Mouse (Mus musculus) neural tube, embryonic 11.5 days (tissue): ENCODE results near the gene Fancc. TPM values are rescaled to one million over a fixed set of nuclear protein-coding genes. Genes with fewer than 3 reads are reported as not detected.

ENCODE experiments used
- ATAC-seq: fragments of 200-750 bp; cut with Nextera tagmentation; 2 replicates; pipeline ENCODE4 v1.8.0; 2017; ENCODE audit warnings: moderate number of reproducible peaks, mild to moderate bottlenecking, moderate TSS enrichment, moderate library complexity; ENCODE audit not compliant: insufficient read depth, low FRiP score, low TSS enrichment
- DNase-seq: peaks from one replicate; pipeline ENCODE4 v3.0.0-alpha.2; 2015; ENCODE audit warnings: low spot score
- H3K27ac ChIP-seq: fragments of 300-500 bp; sonication (generic); 2 replicates; pipeline ENCODE4 v1.5.1; 2014; ENCODE audit warnings: low read depth, mild to moderate bottlenecking, low read length
- H3K27me3 ChIP-seq: fragments of 300-500 bp; sonication (generic); 2 replicates; pipeline ENCODE4 v1.6.1; 2014; ENCODE audit warnings: mild to moderate bottlenecking, low read length, mixed read lengths; ENCODE audit not compliant: control insufficient read depth, insufficient read depth
- H3K36me3 ChIP-seq: fragments of 300-500 bp; sonication (generic); 2 replicates; pipeline ENCODE4 v1.6.1; 2014; ENCODE audit warnings: mild to moderate bottlenecking, low read length, moderate library complexity, mixed read lengths; ENCODE audit not compliant: control insufficient read depth, insufficient read depth
- H3K4me1 ChIP-seq: fragments of 300-500 bp; sonication (generic); 2 replicates; pipeline ENCODE4 v1.6.1; 2014; ENCODE audit warnings: low read length, mixed read lengths; ENCODE audit not compliant: control insufficient read depth, insufficient read depth
- H3K4me2 ChIP-seq: fragments of 300-500 bp; sonication (generic); 2 replicates; pipeline ENCODE4 v1.6.1; 2014; ENCODE audit warnings: low read depth, mild to moderate bottlenecking, moderate library complexity
- H3K4me3 ChIP-seq: fragments of 300-500 bp; sonication (generic); 2 replicates; pipeline ENCODE4 v1.5.1; 2014; ENCODE audit warnings: low read depth, low read length
- H3K9ac ChIP-seq: fragments of 300-500 bp; sonication (generic); 2 replicates; pipeline ENCODE4 v1.6.1; 2014; ENCODE audit warnings: mild to moderate bottlenecking, low read length
- H3K9me3 ChIP-seq: fragments of 300-500 bp; sonication (generic); 2 replicates; pipeline ENCODE4 v1.6.1; 2016; ENCODE audit warnings: low read length; ENCODE audit not compliant: control insufficient read depth
- WGBS: fragments of 180-500 bp; shearing (Covaris S2); extraction: QIAGEN DNeasy Blood & Tissue Kit; methylation state at CpG from one replicate; pipeline ENCODE4 v1.1.7; 2014; 5-methylcytosine and 5-hydroxymethylcytosine counted together
- polyA plus RNA-seq: library from polyadenylated mRNA; unstranded; fragments of >200 nt; fragmentation: Nextera tagmentation; extraction: Ambion mirVana; gene quantifications from 2 replicates; pipeline ENCODE4 v1.2.1, GENCODE M21; 2014

Gene Fancc
- polyA plus RNA-seq, 1 experiment from 2014 or later = 22.2 TPM

DNA sequence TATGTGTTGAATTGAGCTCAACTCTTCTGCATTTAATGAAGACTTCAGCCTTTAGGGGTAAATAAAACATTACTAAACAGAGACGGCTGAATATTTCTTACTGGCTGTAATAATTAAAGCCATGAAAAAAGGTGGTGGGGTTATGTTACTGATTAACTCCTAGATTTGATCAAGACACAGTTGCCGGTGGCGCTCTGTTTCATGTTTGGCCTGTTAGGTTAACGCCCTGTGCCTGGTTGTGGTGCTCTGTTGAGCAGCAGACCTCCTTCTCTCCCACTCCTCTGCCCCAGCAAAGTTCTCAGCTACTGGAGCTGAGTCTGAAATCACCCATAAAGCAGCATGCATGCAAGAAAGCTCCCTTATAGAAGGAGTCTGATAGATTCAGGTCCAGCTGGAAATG is 228.7 kb downstream of the Fancc start:
- WGBS = 79% methylated on average over 4 of the region's 4 CpGs
- Histone ChIP-seq H3K27me3 (peaks cover 4% of the 10 kb centered on the region; the same call in 1 of the 2 replicates), H3K4me3 (no peak overlapping the region), H3K27ac (no peak overlapping the region), H3K36me3 (no peaks in the 10 kb centered on the region), H3K4me2 (no peak overlapping the region), H3K9me3 (no peaks in the 10 kb centered on the region), H3K4me1 (peaks cover 9% of the 10 kb centered on the region), H3K9ac (no peak overlapping the region)
- ATAC-seq = no peak
- DNase-seq = no peak

DNA sequence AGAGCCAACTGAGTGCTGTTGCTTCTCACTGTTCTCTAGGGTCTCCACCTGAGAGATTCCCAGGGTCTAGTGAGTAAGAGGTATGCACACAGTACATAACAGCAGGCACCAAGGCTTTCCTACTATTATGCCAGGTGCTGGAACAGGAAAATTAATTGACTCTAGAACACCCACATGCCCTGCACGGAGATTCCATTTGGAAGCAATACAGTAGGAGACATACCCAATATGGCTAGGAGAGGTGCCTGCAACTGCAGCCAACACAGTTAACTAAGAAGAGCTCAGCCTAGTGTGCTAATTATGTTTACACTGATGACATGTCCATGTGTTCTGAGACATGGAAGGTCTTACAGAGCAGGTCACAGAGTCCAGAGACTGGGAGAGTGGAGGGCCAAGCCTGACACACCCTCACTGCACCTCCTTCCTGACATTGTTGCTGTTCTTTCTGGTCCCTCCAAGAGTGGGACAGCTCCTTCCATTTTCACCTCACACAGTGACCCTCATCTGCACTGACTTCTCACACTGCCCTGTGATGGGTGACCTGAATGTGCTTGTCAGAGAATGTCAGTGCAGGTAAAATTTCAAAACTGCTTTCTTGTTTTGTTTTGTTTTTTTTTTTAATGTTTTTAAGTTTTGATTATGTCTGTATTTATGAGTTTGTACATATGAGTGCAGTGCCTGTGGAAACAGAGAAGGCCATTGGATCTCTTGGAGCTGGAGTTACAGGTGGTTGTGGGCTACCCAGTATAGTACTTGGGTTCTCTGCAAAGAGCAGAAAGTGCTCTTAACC is 234.7 kb downstream of the Fancc start:
- H3K4me3 ChIP-seq = no peak overlapping the region
- H3K27ac ChIP-seq = no peak overlapping the region
- no peaks in the 10 kb centered on the region for H3K9me3 ChIP-seq
- H3K27me3 ChIP-seq = no peaks in the 10 kb centered on the region
- H3K9ac ChIP-seq = no peak overlapping the region
- no peaks in the 10 kb centered on the region for H3K36me3 ChIP-seq
- peaks cover 11% of the 10 kb centered on the region for H3K4me1 ChIP-seq
- DNase-seq = no peak
- 92% methylated on average over 1 of the region's 1 CpGs for WGBS
- no peak overlapping the region for H3K4me2 ChIP-seq
- ATAC-seq = no peak

GRCm38 (mm10) chr13:63261676-63262075 is 235.4 kb downstream of the Fancc start:
- H3K27me3 ChIP-seq = no peaks in the 10 kb centered on the region
- DNase-seq = no peak
- ATAC-seq = no peak
- H3K9ac ChIP-seq = no peak overlapping the region
- peaks cover 11% of the 10 kb centered on the region for H3K4me1 ChIP-seq
- no peak overlapping the region for H3K27ac ChIP-seq
- no peak overlapping the region for H3K4me2 ChIP-seq
- 91% methylated on average over 3 of the region's 3 CpGs for WGBS
- H3K9me3 ChIP-seq = no peaks in the 10 kb centered on the region
- H3K4me3 ChIP-seq = no peak overlapping the region
- H3K36me3 ChIP-seq = peaks cover 4% of the 10 kb centered on the region; the same call in 1 of the 2 replicates

DNA sequence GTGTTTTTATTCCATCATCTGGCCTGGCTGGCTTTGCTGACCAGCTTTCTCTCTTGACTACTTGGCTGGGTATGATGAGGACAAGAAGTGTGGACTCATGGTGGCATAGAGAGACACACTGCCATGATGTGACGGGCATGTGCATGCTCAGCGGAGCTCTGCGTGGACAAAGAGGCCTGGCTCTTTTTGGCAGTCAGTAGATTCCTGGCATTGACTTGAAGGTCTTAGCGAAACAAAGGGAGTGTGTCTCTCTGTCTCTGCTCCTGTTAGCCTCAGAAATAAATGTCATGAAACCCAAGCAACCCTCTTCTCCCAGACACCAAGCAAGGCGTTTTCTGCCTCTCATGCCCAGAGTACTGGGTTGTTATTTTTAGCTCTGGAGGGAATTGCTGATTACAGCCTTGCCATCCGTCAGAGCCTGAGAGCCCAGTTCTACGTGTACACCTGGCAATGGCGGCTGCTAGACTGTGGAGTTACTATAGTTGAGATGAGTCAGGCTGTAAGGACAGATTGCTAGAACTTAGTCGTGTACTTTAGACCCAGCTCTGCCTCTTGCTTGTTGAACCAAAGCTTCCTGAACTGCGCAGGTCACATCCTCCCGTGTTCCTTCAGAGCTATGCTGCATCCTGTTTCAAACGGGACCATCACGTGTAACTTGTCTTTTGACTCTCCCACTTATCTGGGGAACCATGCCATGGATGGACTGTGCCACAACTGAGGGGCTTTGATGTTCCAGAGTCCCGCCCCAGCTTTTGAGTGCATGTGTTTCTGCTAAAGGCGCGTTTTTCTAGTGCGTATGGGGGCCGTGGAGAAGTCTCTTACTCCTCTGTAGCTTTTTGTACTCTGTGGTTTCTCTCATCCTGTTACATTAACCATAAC is 236.1 kb downstream of the Fancc start:
- H3K36me3 ChIP-seq = peaks cover 4% of the 10 kb centered on the region; the same call in 1 of the 2 replicates
- no peak overlapping the region for H3K27ac ChIP-seq
- peaks cover 11% of the 10 kb centered on the region for H3K4me1 ChIP-seq
- no peaks in the 10 kb centered on the region for H3K27me3 ChIP-seq
- DNase-seq (no peak), ATAC-seq (no peak)
- no peaks in the 10 kb centered on the region for H3K9me3 ChIP-seq
- no peak overlapping the region for H3K9ac ChIP-seq
- no peak overlapping the region for H3K4me2 ChIP-seq
- WGBS = 73% methylated on average over 18 of the region's 18 CpGs
- H3K4me3 ChIP-seq = no peak overlapping the region

DNA sequence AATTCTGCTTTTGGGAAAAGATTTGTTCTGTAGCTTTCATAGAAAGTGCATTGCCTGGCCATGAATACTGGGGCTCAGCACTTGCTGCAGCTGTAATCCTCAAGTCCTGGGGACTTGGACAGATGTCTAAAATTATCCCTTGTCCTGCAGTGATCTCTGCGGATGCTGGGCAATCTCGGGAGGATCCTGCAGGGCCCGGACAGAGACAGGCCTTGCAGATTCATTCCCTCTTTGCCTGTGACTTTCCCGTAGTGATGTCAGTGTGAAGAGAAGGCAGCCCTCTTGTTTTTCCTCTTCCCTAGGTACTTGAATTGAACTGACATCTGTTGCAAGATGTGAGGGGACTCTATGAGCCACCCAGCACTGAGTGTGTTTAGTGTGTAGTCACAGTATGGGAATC is 236.9 kb downstream of the Fancc start:
- ATAC-seq (no peak), DNase-seq (no peak)
- Histone ChIP-seq H3K9me3 (no peaks in the 10 kb centered on the region), H3K4me3 (no peak overlapping the region), H3K9ac (no peak overlapping the region), H3K4me1 (peaks cover 11% of the 10 kb centered on the region), H3K36me3 (peaks cover 4% of the 10 kb centered on the region; the same call in 1 of the 2 replicates), H3K27me3 (no peaks in the 10 kb centered on the region), H3K27ac (no peak overlapping the region), H3K4me2 (no peak overlapping the region)
- 34% methylated on average over 4 of the region's 4 CpGs for WGBS

- Histone ChIP-seq H3K9me3 (no peaks in the 10 kb centered on the region), H3K4me3 (no peak overlapping the region), H3K9ac (no peak overlapping the region), H3K4me2 (no peak overlapping the region), H3K27ac (no peak overlapping the region), H3K36me3 (peaks cover 4% of the 10 kb centered on the region; the same call in 1 of the 2 replicates), H3K27me3 (no peaks in the 10 kb centered on the region), H3K4me1 (peaks cover 11% of the 10 kb centered on the region)
- ATAC-seq = no peak
- 82% methylated on average over 4 of the region's 4 CpGs for WGBS
- no peak for DNase-seq
Observed at GRCm38 (mm10) chr13:63258671-63259070, 238.4 kb downstream of the Fancc start.

DNA sequence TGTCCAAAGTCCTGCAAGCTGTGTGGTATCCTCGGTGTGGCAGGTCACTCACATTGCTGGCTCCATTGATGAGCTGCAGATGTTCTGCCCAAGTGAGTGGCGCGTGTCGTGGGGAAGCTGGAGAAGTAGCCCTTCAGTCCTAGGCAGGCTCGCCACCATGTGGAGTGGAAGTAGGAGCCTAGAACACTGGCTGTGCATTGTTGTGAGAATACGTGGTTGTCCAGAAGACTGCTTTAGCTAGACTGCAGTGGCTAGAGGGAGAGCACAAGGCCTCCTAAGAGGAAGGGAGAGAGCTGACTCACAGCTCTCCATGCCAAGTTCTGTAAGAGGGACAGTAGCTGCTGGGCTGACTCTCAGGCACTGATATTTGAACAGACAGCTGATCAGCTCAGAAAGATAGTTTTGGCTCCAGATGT is 238.9 kb downstream of the Fancc start:
- ATAC-seq = no peak
- no peaks in the 10 kb centered on the region for H3K9me3 ChIP-seq
- H3K9ac ChIP-seq = no peak overlapping the region
- WGBS = 67% methylated on average over 6 of the region's 6 CpGs
- no peak for DNase-seq
- no peak overlapping the region for H3K4me3 ChIP-seq
- H3K4me2 ChIP-seq = no peak overlapping the region
- H3K27ac ChIP-seq = no peak overlapping the region
- no peaks in the 10 kb centered on the region for H3K27me3 ChIP-seq
- H3K36me3 ChIP-seq = peaks cover 4% of the 10 kb centered on the region; the same call in 1 of the 2 replicates
- peaks cover 11% of the 10 kb centered on the region for H3K4me1 ChIP-seq

- H3K9me3 ChIP-seq = no peaks in the 10 kb centered on the region
- peaks cover 4% of the 10 kb centered on the region; the same call in 1 of the 2 replicates for H3K36me3 ChIP-seq
- ATAC-seq (no peak), DNase-seq (peak; percentile 51)
- no peak overlapping the region for H3K4me3 ChIP-seq
- H3K9ac ChIP-seq = no peak overlapping the region
- peaks cover 11% of the 10 kb centered on the region for H3K4me1 ChIP-seq
- H3K4me2 ChIP-seq = no peak overlapping the region
- WGBS = 79% methylated on average over 7 of the region's 7 CpGs
- no peak overlapping the region for H3K27ac ChIP-seq
- no peaks in the 10 kb centered on the region for H3K27me3 ChIP-seq
Observed at GRCm38 (mm10) chr13:63256807-63257206, 240.3 kb downstream of the Fancc start.
